Mouse (Mus musculus): ENCODE data around the gene Rnf150. TPM values are rescaled to one million over a fixed set of nuclear protein-coding genes. Genes with fewer than 3 reads are reported as not detected.

The Rnf150 gene
- polyA plus RNA-seq, 1 experiment from 2014 or later = 0.55 TPM

DNA sequence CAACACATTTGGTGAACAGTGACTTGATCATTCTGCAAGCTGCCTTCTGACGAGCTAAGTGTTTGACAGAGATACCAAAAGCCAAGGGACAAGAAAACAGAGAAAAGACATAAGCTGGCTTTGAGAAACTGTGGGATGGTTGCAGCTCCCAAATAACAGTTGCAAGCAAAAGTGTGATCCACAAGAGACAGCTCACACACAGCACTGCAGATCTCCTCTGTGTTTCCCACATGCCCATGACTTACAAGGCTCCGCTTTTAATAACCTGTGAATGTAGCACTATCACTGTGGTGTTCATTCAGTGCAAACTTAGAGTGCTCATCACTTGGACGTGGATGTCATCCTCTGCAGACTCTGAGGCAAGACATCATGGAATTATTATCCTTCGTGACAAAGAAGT, 178.3 kb downstream of the Rnf150 start:
- TF ChIP-seq EP300 (optimal IDR thresholded peaks at IDR 0.05) = no peak
- TF ChIP-seq CTCF (IDR thresholded peaks at IDR 0.05; ENCODE audit: low read depth) = no peak
- H3K4me2 ChIP-seq (replicated peaks; ENCODE audit: low read depth) = no peak overlapping the region
- 81% methylated on average over 4 of the region's 4 CpGs for WGBS

DNA sequence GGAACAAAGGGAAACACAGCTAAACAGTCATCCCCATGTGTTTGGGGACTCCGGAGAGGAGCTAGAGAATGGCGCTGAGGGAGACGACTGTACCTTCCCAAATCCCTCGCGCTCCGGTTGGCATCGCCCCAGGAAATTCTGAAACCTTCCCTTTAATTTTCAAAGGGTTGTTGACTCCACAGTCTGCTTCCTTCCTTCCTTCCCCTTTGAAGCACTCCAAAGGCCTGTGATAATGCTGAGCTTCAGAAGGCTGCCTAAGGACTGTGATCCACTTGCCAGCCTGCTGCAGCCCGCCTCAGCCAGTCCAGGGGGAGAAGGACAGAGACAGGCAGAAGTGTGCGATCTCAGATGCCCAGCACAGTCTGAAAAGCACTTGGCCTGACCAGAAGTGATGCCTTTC, 183.8 kb downstream of the Rnf150 start:
- ATAC-seq (ENCODE audit: low FRiP score, low TSS enrichment) (no peak), DNase-seq (ENCODE audit: low spot score) (no peak)
- H3K36me3 ChIP-seq (ENCODE audit: control insufficient read depth, insufficient read depth, low read length) = no peaks in the 10 kb centered on the region
- H3K9ac ChIP-seq (ENCODE audit: low read length) = no peak overlapping the region
- TF ChIP-seq EP300 (optimal IDR thresholded peaks at IDR 0.05) (no peak), CTCF (IDR thresholded peaks at IDR 0.05; ENCODE audit: low read depth) (no peak)
- H3K4me1 ChIP-seq (replicated peaks; ENCODE audit: control insufficient read depth, insufficient read depth) = no peaks in the 10 kb centered on the region
- H3K27ac ChIP-seq (replicated peaks) = no peak overlapping the region
- H3K27me3 ChIP-seq (ENCODE audit: control insufficient read depth, insufficient read depth, low read length) = no peaks in the 10 kb centered on the region
- H3K9me3 ChIP-seq (ENCODE audit: control insufficient read depth, low read length) = no peaks in the 10 kb centered on the region
- H3K4me3 ChIP-seq (ENCODE audit: low read depth, low read length) = no peak overlapping the region
- 81% methylated on average over 9 of the region's 9 CpGs for WGBS
- no peak overlapping the region for H3K4me2 ChIP-seq (replicated peaks; ENCODE audit: low read depth)

More for the DNA sequence above, 178.3 kb downstream of the Rnf150 start:
- no peak overlapping the region for H3K4me3 ChIP-seq (ENCODE audit: low read depth, low read length)
- DNase-seq (ENCODE audit: low spot score) = no peak
- H3K27ac ChIP-seq (replicated peaks) = no peak overlapping the region
- ATAC-seq (ENCODE audit: low FRiP score, low TSS enrichment) = no peak
- no peaks in the 10 kb centered on the region for H3K36me3 ChIP-seq (ENCODE audit: control insufficient read depth, insufficient read depth, low read length)
- H3K4me1 ChIP-seq (replicated peaks; ENCODE audit: control insufficient read depth, insufficient read depth) = no peaks in the 10 kb centered on the region
- H3K27me3 ChIP-seq (ENCODE audit: control insufficient read depth, insufficient read depth, low read length) = no peaks in the 10 kb centered on the region
- no peak overlapping the region for H3K9ac ChIP-seq (ENCODE audit: low read length)
- H3K9me3 ChIP-seq (ENCODE audit: control insufficient read depth, low read length) = no peaks in the 10 kb centered on the region

DNA sequence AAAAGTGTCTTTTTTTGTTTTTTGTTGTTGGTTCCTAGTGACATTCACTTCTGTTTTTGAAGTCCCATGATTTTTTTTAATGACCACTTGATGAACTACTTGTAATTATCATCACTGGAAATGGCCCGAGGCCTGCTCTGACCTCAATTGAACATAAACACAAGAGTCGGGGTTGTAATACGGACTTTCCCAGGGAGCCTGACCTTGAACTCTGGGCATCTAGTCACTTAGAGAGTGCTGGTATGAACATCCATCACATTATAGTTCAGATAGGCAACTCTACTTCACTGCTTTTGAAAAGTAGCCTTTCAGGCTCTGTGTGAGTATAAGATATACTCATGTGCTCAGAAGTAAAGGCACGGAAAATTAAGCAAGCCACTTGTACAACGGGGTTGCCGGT, 185.4 kb downstream of the Rnf150 start:
- TF ChIP-seq EP300 (optimal IDR thresholded peaks at IDR 0.05) (no peak), CTCF (IDR thresholded peaks at IDR 0.05; ENCODE audit: low read depth) (no peak)
- no peaks in the 10 kb centered on the region for H3K9me3 ChIP-seq (ENCODE audit: control insufficient read depth, low read length)
- H3K4me3 ChIP-seq (ENCODE audit: low read depth, low read length) = no peak overlapping the region
- no peak overlapping the region for H3K9ac ChIP-seq (ENCODE audit: low read length)
- H3K27me3 ChIP-seq (ENCODE audit: control insufficient read depth, insufficient read depth, low read length) = no peaks in the 10 kb centered on the region
- 72% methylated on average over 6 of the region's 6 CpGs for WGBS
- no peak for ATAC-seq (ENCODE audit: low FRiP score, low TSS enrichment)
- no peak overlapping the region for H3K27ac ChIP-seq (replicated peaks)
- DNase-seq (ENCODE audit: low spot score) = no peak
- no peak overlapping the region for H3K4me2 ChIP-seq (replicated peaks; ENCODE audit: low read depth)
- no peaks in the 10 kb centered on the region for H3K36me3 ChIP-seq (ENCODE audit: control insufficient read depth, insufficient read depth, low read length)
- H3K4me1 ChIP-seq (replicated peaks; ENCODE audit: control insufficient read depth, insufficient read depth) = no peaks in the 10 kb centered on the region

DNA sequence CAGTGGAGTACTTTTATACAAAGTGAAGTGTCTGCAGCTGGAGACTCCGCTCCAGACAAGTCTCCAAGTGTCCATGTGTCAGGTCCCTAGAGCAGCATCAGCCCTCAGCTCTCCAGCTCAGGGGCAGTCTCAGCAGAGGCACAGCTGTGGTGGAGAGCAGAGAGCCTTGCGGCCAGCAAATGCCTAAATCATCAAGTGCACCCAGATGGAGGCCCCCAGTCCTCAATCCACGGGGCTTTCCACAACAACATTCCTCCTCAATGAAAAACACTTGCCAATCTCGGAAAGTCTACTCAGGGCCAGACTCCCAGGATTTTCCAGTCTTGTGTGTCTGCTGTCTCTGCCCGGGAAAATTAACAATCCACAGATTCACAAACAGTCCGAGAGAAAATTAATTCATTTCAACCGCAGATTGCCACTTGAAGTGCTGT, 186.0 kb downstream of the Rnf150 start:
- Histone ChIP-seq H3K27me3 (ENCODE audit: control insufficient read depth, insufficient read depth, low read length) (no peaks in the 10 kb centered on the region), H3K9me3 (ENCODE audit: control insufficient read depth, low read length) (no peaks in the 10 kb centered on the region), H3K4me1 (replicated peaks; ENCODE audit: control insufficient read depth, insufficient read depth) (no peaks in the 10 kb centered on the region), H3K4me3 (ENCODE audit: low read depth, low read length) (no peak overlapping the region), H3K27ac (replicated peaks) (no peak overlapping the region), H3K36me3 (ENCODE audit: control insufficient read depth, insufficient read depth, low read length) (no peaks in the 10 kb centered on the region), H3K4me2 (replicated peaks; ENCODE audit: low read depth) (no peak overlapping the region), H3K9ac (ENCODE audit: low read length) (no peak overlapping the region)
- WGBS = 40% methylated on average over 7 of the region's 7 CpGs
- no peak for DNase-seq (ENCODE audit: low spot score)
- ATAC-seq (ENCODE audit: low FRiP score, low TSS enrichment) = no peak
- no peak for TF ChIP-seq EP300 (optimal IDR thresholded peaks at IDR 0.05)
- no peak for TF ChIP-seq CTCF (IDR thresholded peaks at IDR 0.05; ENCODE audit: low read depth)

DNA sequence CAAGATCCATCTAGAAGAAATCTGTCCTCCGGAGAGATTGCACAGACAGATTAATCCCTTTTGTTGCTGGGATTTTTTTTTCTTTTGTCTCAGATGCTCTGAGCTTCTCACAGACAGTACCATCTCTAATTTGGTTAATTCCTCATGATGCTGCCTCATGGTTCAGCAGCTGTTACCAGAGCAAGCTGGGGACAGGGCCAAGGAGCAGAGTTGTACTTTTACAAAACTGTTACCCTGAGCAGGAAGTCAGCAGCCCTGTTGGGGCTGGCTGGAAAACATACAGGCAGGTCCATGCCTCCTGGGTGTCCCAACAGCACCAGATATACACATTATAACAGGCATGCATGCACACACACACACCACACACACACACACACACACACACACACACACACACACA, 186.5 kb downstream of the Rnf150 start:
- DNase-seq (ENCODE audit: low spot score) = no peak
- TF ChIP-seq CTCF (IDR thresholded peaks at IDR 0.05; ENCODE audit: low read depth) = no peak
- no peak for TF ChIP-seq EP300 (optimal IDR thresholded peaks at IDR 0.05)
- no peak for ATAC-seq (ENCODE audit: low FRiP score, low TSS enrichment)
- WGBS = 38% methylated on average over 1 of the region's 1 CpGs
- no peak overlapping the region for H3K4me3 ChIP-seq (ENCODE audit: low read depth, low read length)
- H3K27ac ChIP-seq (replicated peaks) = no peak overlapping the region
- H3K36me3 ChIP-seq (ENCODE audit: control insufficient read depth, insufficient read depth, low read length) = no peaks in the 10 kb centered on the region
- H3K4me1 ChIP-seq (replicated peaks; ENCODE audit: control insufficient read depth, insufficient read depth) = no peaks in the 10 kb centered on the region
- H3K9me3 ChIP-seq (ENCODE audit: control insufficient read depth, low read length) = no peaks in the 10 kb centered on the region
- H3K4me2 ChIP-seq (replicated peaks; ENCODE audit: low read depth) = no peak overlapping the region
- no peaks in the 10 kb centered on the region for H3K27me3 ChIP-seq (ENCODE audit: control insufficient read depth, insufficient read depth, low read length)
- no peak overlapping the region for H3K9ac ChIP-seq (ENCODE audit: low read length)

DNA sequence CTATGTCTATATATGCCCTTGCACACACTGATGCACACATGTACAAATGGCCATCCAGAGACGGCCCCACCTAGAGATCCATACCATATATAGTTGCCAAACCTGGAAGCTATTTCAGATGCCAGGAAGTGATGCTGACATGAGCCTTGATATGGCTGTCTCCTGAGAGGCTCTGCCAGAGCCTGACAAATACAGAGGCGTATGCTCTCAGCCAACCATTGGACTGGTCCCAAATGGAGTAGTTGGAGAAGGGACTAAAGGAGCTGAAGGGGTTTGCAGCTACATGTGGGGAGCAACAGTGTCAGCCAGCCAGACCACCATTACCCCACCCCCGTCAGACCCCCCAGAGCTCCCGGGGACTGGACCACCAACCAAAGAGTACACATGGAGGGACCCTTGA, 189.7 kb downstream of the Rnf150 start:
- no peak overlapping the region for H3K4me3 ChIP-seq (ENCODE audit: low read depth, low read length)
- TF ChIP-seq CTCF (IDR thresholded peaks at IDR 0.05; ENCODE audit: low read depth) (no peak), EP300 (optimal IDR thresholded peaks at IDR 0.05) (no peak)
- H3K36me3 ChIP-seq (ENCODE audit: control insufficient read depth, insufficient read depth, low read length) = no peaks in the 10 kb centered on the region
- H3K9me3 ChIP-seq (ENCODE audit: control insufficient read depth, low read length) = no peaks in the 10 kb centered on the region
- no peaks in the 10 kb centered on the region for H3K4me1 ChIP-seq (replicated peaks; ENCODE audit: control insufficient read depth, insufficient read depth)
- no peak overlapping the region for H3K9ac ChIP-seq (ENCODE audit: low read length)
- DNase-seq (ENCODE audit: low spot score) (no peak), ATAC-seq (ENCODE audit: low FRiP score, low TSS enrichment) (no peak)
- H3K27me3 ChIP-seq (ENCODE audit: control insufficient read depth, insufficient read depth, low read length) = no peaks in the 10 kb centered on the region
- no peak overlapping the region for H3K4me2 ChIP-seq (replicated peaks; ENCODE audit: low read depth)
- WGBS = 91% methylated on average over 4 of the region's 4 CpGs
- no peak overlapping the region for H3K27ac ChIP-seq (replicated peaks)

Measured in stomach, postnatal 0 days (tissue).